Mouse (Mus musculus): ENCODE data around the gene Hspa4. TPM values are rescaled to one million over a fixed set of nuclear protein-coding genes. Genes with fewer than 3 reads are reported as not detected.
"Not testable (repeated sequence)": the region's sequence is repeated elsewhere in the genome, so short reads cannot be mapped to it uniquely, and the experiment has no call there.

Hspa4 gene
- 229 and 302 TPM in 2 replicates for polyA plus RNA-seq (2011; ENCODE audit: insufficient read length, low read depth, missing spikeins)

DNA sequence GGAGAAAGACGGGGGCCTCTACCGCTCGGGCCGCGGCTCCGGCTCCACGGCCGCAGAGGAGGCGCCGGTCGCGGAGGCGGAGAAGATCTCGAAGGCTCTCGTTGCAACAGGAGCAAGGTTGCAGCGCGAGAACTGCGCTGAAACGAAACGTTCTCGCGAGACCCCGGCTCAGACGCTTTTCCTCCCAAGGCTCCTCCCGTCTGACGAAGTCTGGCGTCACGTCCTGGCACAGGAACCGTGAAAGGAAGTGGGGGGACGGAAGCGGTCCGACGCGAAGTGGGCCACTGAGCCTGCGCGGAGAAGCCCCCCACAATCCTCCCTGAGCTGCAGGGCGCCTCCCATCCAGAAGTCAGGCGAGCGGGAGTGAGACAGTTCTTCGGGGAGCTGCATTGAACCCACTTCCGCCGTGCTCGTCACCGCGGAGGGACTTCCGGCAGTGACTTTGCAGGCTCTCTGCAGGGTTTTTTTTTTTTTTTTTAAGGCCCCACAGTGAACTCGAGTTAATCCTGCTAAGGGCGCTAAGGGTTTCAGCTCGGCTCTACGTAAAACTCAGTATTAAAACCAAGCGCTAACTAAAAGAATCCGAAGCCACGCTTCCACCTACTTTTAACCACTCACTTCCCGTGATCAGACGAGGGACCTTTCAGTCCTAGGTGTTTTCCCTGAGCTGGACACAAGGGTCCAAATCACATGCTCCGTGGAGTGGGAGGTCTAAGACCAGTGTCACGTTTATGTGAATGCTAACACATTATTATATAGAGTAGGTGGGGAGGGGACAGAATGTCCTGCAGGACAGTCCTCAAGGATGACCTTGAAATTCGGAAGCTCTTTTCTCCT, at the start of gene Hspa4:
Gene Hspa4 (minus strand): TSS at position 128 of the 837 bp plus-strand sequence.
- Histone ChIP-seq H3K27ac (ENCODE audit: insufficient read depth, low read length) (peak within 1 kb of the TSS; percentile 99), H3K4me3 (ENCODE audit: insufficient read depth, low read length) (peak within 1 kb of the TSS; percentile 87)
- TF ChIP-seq CTCF (IDR thresholded peaks at IDR 0.05; ENCODE audit: borderline replicate concordance, insufficient read depth, low read length) (no peak), POLR2A (IDR thresholded peaks at IDR 0.05; ENCODE audit: low read depth, low read length) (peak; percentile 87)

DNA sequence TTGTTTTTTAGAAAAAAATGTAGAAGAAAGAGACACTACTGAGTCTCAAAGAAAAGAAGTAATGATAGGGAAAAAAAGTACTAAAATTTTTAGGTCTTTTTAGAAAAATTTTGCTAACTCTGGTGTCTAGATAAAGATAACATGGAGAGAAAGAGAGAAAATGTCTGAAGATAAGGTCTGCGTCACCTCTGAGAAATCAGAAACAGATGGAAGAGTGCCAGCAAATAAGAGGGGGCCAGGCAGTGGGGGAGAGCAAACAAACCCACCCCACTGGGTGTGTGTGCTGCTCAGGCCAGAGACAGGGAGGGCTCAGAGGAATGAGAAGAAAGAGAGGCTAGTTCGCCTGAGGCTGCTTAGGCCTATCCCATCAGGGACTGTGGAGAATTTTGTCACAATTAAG, 45.5 kb upstream of the Hspa4 start:
- Histone ChIP-seq H3K4me1 (ENCODE audit: control insufficient read depth, insufficient read depth, low read length) (no peaks in the 10 kb centered on the region), H3K4me3 (ENCODE audit: insufficient read depth, low read length) (no peak overlapping the region), H3K27ac (ENCODE audit: insufficient read depth, low read length) (no peak overlapping the region)
- TF ChIP-seq CTCF (IDR thresholded peaks at IDR 0.05; ENCODE audit: borderline replicate concordance, insufficient read depth, low read length) = no peak

More for the DNA sequence above, at the start of gene Hspa4:
- peaks cover 10% of the 10 kb centered on the region for H3K4me1 ChIP-seq (ENCODE audit: control insufficient read depth, insufficient read depth, low read length)

DNA sequence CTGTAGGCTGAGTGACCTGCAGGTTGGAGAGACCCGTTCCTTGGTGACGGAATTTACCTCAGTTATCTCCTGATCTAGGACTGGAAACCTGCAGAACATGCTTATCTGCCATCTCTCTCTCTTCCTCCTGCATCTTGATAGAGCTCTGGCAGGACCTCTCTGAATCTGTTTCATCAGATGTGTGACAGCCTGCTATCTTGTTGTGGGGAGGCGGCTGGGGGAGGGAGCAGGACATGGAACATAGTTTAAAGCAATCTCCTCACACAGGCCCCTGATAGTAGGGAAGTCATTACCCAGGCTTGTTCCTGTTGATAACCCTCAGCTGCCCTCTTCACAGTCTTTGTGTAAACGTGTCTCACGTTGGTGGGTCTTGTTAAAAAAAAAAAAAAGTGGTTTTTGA, 45.1 kb upstream of the Hspa4 start:
- TF ChIP-seq CTCF (IDR thresholded peaks at IDR 0.05; ENCODE audit: borderline replicate concordance, insufficient read depth, low read length) (no peak), POLR2A (IDR thresholded peaks at IDR 0.05; ENCODE audit: low read depth, low read length) (no peak)
- Histone ChIP-seq H3K27ac (ENCODE audit: insufficient read depth, low read length) (no peak overlapping the region), H3K4me1 (ENCODE audit: control insufficient read depth, insufficient read depth, low read length) (no peaks in the 10 kb centered on the region), H3K4me3 (ENCODE audit: insufficient read depth, low read length) (no peak overlapping the region)

DNA sequence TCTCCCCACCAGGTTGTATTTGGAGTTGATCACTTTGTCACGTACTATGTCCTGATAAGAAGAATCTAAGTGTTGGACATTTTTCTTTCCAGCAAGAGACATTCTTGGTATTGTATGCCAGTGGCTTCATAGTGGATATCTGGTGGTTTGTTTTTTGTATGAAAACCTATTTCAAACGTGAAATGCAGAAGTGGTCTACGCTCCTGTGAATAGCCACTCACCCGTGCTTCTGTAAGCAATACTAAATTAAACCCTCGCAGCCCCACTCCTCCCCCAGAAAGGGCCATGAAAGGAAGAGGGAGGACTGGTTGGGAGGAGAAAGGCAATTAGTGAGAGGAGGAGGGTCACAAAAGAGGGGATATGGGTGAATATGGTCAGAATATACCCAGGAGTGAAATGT, 42.5 kb upstream of the Hspa4 start:
- H3K27ac ChIP-seq (ENCODE audit: insufficient read depth, low read length) = no peak overlapping the region
- no peak overlapping the region for H3K4me3 ChIP-seq (ENCODE audit: insufficient read depth, low read length)
- H3K4me1 ChIP-seq (ENCODE audit: control insufficient read depth, insufficient read depth, low read length) = no peaks in the 10 kb centered on the region
- TF ChIP-seq POLR2A (IDR thresholded peaks at IDR 0.05; ENCODE audit: low read depth, low read length) (no peak), CTCF (IDR thresholded peaks at IDR 0.05; ENCODE audit: borderline replicate concordance, insufficient read depth, low read length) (no peak)

DNA sequence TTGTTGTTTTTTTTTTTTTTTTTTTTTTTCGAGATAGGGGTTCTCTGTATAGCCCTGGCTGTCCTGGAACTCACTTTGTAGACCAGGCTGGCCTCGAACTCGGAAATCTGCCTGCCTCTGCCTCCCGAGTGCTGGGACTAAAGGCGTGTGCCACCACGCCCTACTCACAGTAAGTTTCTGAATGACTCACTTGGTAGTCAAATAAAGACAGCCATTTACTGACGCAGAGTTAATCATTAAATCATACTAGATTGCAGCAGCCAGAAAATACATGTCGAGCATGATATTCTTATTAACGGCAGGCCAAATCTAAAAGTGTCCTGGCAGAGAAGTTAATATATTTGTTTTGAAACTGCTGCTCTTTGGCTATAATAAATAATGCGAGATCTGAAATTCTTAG, 40.8 kb upstream of the Hspa4 start:
- H3K4me1 ChIP-seq (ENCODE audit: control insufficient read depth, insufficient read depth, low read length); H3K4me3 ChIP-seq (ENCODE audit: insufficient read depth, low read length); H3K27ac ChIP-seq (ENCODE audit: insufficient read depth, low read length): not testable (repeated sequence)

DNA sequence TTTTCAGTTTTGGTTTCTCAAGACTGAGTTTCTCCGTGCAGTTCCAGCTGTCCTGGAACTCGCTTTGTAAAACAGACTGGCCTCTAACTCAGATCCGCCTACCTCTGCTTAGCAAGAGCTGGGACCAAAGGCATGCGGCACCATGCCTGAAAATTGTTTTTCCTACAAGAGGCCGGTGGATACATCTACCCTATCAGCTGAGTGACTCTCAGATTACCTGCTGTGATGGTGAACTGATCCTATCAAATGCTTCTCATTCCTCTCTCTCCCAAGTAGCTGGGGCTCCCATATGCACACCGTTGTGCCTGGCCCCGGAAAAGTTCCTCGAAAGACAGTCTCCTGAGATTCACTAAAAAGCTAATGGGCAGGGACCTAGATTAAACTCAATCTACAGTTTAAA, 37.4 kb upstream of the Hspa4 start:
- no peak overlapping the region for H3K27ac ChIP-seq (ENCODE audit: insufficient read depth, low read length)
- H3K4me1 ChIP-seq (ENCODE audit: control insufficient read depth, insufficient read depth, low read length) = no peaks in the 10 kb centered on the region
- TF ChIP-seq CTCF (IDR thresholded peaks at IDR 0.05; ENCODE audit: borderline replicate concordance, insufficient read depth, low read length) = no peak
- TF ChIP-seq POLR2A (IDR thresholded peaks at IDR 0.05; ENCODE audit: low read depth, low read length) = no peak

DNA sequence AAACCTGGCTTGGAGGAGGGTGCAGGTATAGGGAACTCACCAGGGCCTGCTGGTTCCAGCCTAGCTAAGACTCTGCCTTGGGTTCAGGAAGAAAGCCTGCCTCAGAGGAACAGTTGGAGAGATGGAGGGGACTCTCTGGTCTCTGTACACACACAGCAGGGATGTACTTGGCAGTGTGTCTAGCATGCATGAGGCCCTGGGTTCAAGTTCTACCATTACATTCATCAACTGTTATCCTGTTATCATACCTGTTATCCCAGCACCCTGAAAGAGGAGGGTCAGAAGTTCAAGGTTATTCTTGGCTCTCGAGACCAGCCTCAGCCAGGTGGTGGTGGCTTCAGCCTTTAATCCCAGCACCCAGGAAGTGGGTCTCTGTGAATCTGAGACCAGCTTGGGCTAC, 36.7 kb upstream of the Hspa4 start:
- no peak overlapping the region for H3K4me3 ChIP-seq (ENCODE audit: insufficient read depth, low read length)
- no peaks in the 10 kb centered on the region for H3K4me1 ChIP-seq (ENCODE audit: control insufficient read depth, insufficient read depth, low read length)
- TF ChIP-seq CTCF (IDR thresholded peaks at IDR 0.05; ENCODE audit: borderline replicate concordance, insufficient read depth, low read length) = no peak
- TF ChIP-seq POLR2A (IDR thresholded peaks at IDR 0.05; ENCODE audit: low read depth, low read length) = no peak
- no peak overlapping the region for H3K27ac ChIP-seq (ENCODE audit: insufficient read depth, low read length)

More for the DNA sequence above, 37.4 kb upstream of the Hspa4 start:
- H3K4me3 ChIP-seq (ENCODE audit: insufficient read depth, low read length) = no peak overlapping the region

DNA sequence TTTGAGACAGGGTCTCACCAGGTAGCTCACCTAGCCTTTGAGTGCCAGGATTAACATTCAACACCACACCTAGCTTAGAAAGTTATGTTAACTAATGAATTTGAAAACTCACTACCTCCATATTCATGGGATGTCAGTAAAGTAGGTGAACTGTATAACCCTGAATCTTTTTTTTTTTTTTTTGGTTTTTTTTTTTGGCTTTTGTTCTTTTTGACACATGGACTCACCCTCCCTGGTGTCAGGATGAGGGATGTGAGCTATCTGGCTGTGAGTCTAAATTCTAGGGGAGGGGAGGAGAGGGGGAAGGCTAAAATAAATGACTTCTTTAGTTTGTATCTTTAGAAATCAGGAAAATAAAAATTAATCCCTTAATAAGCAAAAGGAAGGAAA, 35.9 kb upstream of the Hspa4 start:
- TF ChIP-seq POLR2A (IDR thresholded peaks at IDR 0.05; ENCODE audit: low read depth, low read length) (no peak), CTCF (IDR thresholded peaks at IDR 0.05; ENCODE audit: borderline replicate concordance, insufficient read depth, low read length) (no peak)
- no peak overlapping the region for H3K4me3 ChIP-seq (ENCODE audit: insufficient read depth, low read length)
- H3K27ac ChIP-seq (ENCODE audit: insufficient read depth, low read length) = no peak overlapping the region
- H3K4me1 ChIP-seq (ENCODE audit: control insufficient read depth, insufficient read depth, low read length) = no peaks in the 10 kb centered on the region

DNA sequence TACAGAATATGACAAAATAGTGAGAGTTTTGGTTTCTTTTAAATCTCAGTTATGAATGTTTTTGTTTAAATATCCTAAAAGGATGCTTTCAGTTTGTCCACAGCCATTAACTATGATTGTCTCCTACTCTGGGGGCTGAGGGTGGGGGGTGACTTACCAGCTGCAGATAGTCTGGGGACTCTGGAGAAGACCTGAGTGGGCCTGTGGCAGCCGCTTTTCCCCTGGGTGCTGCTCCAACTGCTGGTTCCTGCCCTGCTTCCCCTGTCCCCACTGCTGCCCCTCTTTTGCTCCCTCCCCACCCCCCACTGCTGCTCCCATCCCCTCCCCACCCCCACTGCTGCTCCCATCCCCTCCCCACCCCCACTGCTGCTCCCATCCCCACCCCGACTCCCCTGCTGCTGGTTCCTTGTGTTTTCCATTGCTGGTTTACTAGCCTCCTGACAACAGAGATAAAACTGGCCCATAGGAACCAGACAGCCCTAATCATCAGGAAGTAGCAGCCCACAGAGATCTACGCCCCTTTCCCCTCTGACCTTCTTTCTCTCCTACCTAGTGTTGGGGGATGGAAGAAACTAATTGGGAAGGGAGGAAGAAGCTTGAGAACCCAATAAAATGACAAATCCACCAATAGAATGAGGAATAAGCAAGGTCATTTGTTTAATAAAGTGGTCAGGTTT, 35.4 kb upstream of the Hspa4 start:
- Histone ChIP-seq H3K4me3 (ENCODE audit: insufficient read depth, low read length) (no peak overlapping the region), H3K27ac (ENCODE audit: insufficient read depth, low read length) (no peak overlapping the region), H3K4me1 (ENCODE audit: control insufficient read depth, insufficient read depth, low read length) (no peaks in the 10 kb centered on the region)
- no peak for TF ChIP-seq POLR2A (IDR thresholded peaks at IDR 0.05; ENCODE audit: low read depth, low read length)
- no peak for TF ChIP-seq CTCF (IDR thresholded peaks at IDR 0.05; ENCODE audit: borderline replicate concordance, insufficient read depth, low read length)

DNA sequence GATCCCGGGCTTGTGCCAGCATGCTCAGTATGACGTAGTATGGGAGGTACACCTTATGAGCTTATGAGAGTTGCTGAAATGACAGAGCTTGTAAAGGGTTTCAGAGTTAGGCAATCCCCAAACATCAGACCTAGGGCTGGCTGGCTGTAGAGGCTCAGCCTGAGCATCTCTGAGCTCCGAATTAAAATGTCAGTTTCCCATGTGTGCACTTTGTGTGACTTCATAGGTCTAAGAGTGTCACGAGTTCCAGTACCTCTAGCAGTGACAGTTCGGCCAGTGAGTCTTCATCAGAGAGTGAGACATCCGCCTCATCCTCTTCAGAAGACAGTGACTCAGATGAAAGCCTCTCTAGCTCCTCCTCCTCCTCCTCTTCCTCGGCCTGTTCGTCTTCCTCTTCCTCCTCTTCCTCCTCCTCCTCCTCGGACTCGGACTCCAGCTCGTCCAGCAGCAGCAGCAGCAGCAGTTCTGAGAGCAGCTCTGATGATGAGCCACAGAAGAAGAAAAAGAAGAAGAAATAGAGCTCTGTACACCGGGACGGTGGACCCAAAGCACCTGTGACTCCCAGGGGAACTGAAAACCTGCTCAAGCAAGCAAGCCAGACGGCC, 31.9 kb upstream of the Hspa4 start:
- no peak overlapping the region for H3K27ac ChIP-seq (ENCODE audit: insufficient read depth, low read length)
- no peaks in the 10 kb centered on the region for H3K4me1 ChIP-seq (ENCODE audit: control insufficient read depth, insufficient read depth, low read length)
- no peak for TF ChIP-seq CTCF (IDR thresholded peaks at IDR 0.05; ENCODE audit: borderline replicate concordance, insufficient read depth, low read length)
- H3K4me3 ChIP-seq (ENCODE audit: insufficient read depth, low read length) = no peak overlapping the region

All from embryonic fibroblast, embryonic 13.5 days (primary cell).